Mouse (Mus musculus) liver, adult 2 months (tissue): ENCODE measurements at regions not wholly inside any gene's neighbourhood (a gene's known extent, or its start where the extent isn't known, plus 50 kb on each side); places are given as distances from the start of the nearest gene placed in this dataset.

ENCODE experiments used
- CTCF ChIP-seq: fragments of 200-500 bp; IDR thresholded peaks from 2 replicates; pipeline ENCODE4 v1.5.1; 2011; ENCODE audit warnings: low read depth, low read length, control low read depth
- POLR2A ChIP-seq: fragments of 200-500 bp; IDR thresholded peaks from 2 replicates; pipeline ENCODE4 v1.6.1; 2011; ENCODE audit warnings: low read length, control low read depth; ENCODE audit not compliant: insufficient read depth; ENCODE audit errors: extremely low read depth

GRCm38 (mm10) chr6:31029777-31030176 lies 70.9 kb upstream of the Klf14 start:
- TF ChIP-seq POLR2A (no peak), CTCF (no peak)
